Mouse (Mus musculus) lung, adult 2 months (tissue): ENCODE data around the gene Olfr263.

Source experiments
- CTCF ChIP-seq: fragments of 200-500 bp; IDR thresholded peaks from 2 replicates; pipeline ENCODE4 v1.5.1; 2011; ENCODE audit warnings: mild to moderate bottlenecking, low read length, control low read depth; ENCODE audit not compliant: insufficient read depth
- POLR2A ChIP-seq: fragments of 200-500 bp; IDR thresholded peaks from 2 replicates; pipeline ENCODE4 v1.6.1; 2011; ENCODE audit warnings: low read depth, mild to moderate bottlenecking, control low read depth, low read length, borderline replicate concordance; ENCODE audit errors: extremely low read depth

DNA sequence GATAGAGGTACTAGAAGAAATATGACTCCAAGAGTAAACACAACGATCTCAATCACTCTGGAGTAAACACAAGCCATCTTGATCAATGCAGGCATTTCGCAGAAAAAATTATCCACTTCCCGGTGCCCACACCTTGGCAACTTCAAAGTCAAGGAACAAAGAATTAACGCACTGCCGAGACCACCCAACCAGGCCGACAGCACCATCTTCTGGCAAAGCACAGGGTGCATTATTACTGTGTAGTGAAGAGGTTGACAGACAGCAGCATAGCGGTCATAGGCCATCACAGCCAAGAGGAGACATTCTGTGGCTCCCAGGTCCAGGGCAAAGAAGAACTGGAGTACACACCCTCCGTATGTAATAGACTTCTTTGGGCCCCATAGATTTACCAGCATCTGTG is 13.0 kb downstream of the Olfr263 start:
- TF ChIP-seq POLR2A (no peak), CTCF (no peak)
